Mouse (Mus musculus) embryonic facial prominence, embryonic 12.5 days (tissue): Measurements from ENCODE around the gene Acin1. TPM values are rescaled to one million over a fixed set of nuclear protein-coding genes. Genes with fewer than 3 reads are reported as not detected.

Experiments used
- ATAC-seq: fragments of 200-750 bp; cut with Nextera tagmentation; 2 replicates; pipeline ENCODE4 v1.8.0; 2017; ENCODE audit not compliant: insufficient number of reproducible peaks, insufficient read depth, low FRiP score, low TSS enrichment
- H3K27ac ChIP-seq: fragments of 300-500 bp; sonication (generic); 2 replicates; pipeline ENCODE4 v1.5.1; 2016; ENCODE audit warnings: mild to moderate bottlenecking
- H3K27me3 ChIP-seq: fragments of 300-500 bp; sonication (generic); 2 replicates; pipeline ENCODE4 v1.6.1; 2016; ENCODE audit warnings: mild to moderate bottlenecking, moderate library complexity
- H3K36me3 ChIP-seq: fragments of 300-500 bp; sonication (generic); 2 replicates; pipeline ENCODE4 v1.6.1; 2016; ENCODE audit warnings: mild to moderate bottlenecking
- H3K4me1 ChIP-seq: fragments of 300-500 bp; sonication (generic); 2 replicates; pipeline ENCODE4 v1.6.1; 2016
- H3K4me2 ChIP-seq: fragments of 300-500 bp; sonication (generic); replicated peaks from 2 replicates; pipeline ENCODE4 v1.6.1; 2016; ENCODE audit warnings: mild to moderate bottlenecking, moderate library complexity
- H3K4me3 ChIP-seq: fragments of 300-500 bp; sonication (generic); 2 replicates; pipeline ENCODE4 v1.5.1; 2016; ENCODE audit warnings: mild to moderate bottlenecking
- H3K9ac ChIP-seq: fragments of 300-500 bp; sonication (generic); 2 replicates; pipeline ENCODE4 v1.6.1; 2016; ENCODE audit warnings: mild to moderate bottlenecking, moderate library complexity
- H3K9me3 ChIP-seq: fragments of 300-500 bp; sonication (generic); 2 replicates; pipeline ENCODE4 v1.6.1; 2016; ENCODE audit warnings: mild to moderate bottlenecking, moderate library complexity
- WGBS: fragments of 180-500 bp; shearing (Covaris S2); methylation state at CpG from one replicate; pipeline ENCODE4 v1.1.7; 2016; 5-methylcytosine and 5-hydroxymethylcytosine counted together
- polyA plus RNA-seq: library from polyadenylated mRNA; unstranded; fragments of >200 nt; fragmentation: Nextera tagmentation; extraction: Ambion mirVana; gene quantifications from 2 replicates; pipeline ENCODE4 v1.2.1, GENCODE M21; 2016

Acin1 gene
- polyA plus RNA-seq = 150 and 157 TPM in 2 replicates

GRCm38 (mm10) chr14:54686522-54687143 is at the start of gene Acin1:
Gene Acin1 (minus strand): TSS chr14:54686931.
- peak within 1 kb of the TSS; percentile 93 for H3K9ac ChIP-seq
- H3K4me3 ChIP-seq = peak within 1 kb of the TSS; percentile 84
- peak; percentile 95 for ATAC-seq
- H3K36me3 ChIP-seq = peaks cover 29% of the 10 kb centered on the region
- H3K4me2 ChIP-seq = peak within 1 kb of the TSS; percentile 75
- peak within 1 kb of the TSS; percentile 96 for H3K27ac ChIP-seq
- WGBS = under 1% methylated on average over 44 of the region's 44 CpGs
- H3K27me3 ChIP-seq = no peaks in the 10 kb centered on the region
- H3K4me1 ChIP-seq = peaks cover 20% of the 10 kb centered on the region
- H3K9me3 ChIP-seq = no peaks in the 10 kb centered on the region

GRCm38 (mm10) chr14:54735221-54735620 is 48.5 kb upstream of the Acin1 start:
- Histone ChIP-seq H3K9me3 (no peaks in the 10 kb centered on the region), H3K4me3 (no peak overlapping the region), H3K36me3 (no peaks in the 10 kb centered on the region), H3K4me1 (no peaks in the 10 kb centered on the region), H3K27ac (no peak overlapping the region), H3K9ac (no peak overlapping the region), H3K4me2 (no peak overlapping the region), H3K27me3 (no peaks in the 10 kb centered on the region)
- ATAC-seq = no peak
- WGBS = 75% methylated on average over 4 of the region's 4 CpGs

GRCm38 (mm10) chr14:54734004-54734403 is 47.3 kb upstream of the Acin1 start:
- Histone ChIP-seq H3K4me1 (no peaks in the 10 kb centered on the region), H3K27ac (no peak overlapping the region), H3K9ac (no peak overlapping the region), H3K4me3 (no peak overlapping the region), H3K36me3 (no peaks in the 10 kb centered on the region), H3K9me3 (no peaks in the 10 kb centered on the region), H3K27me3 (no peaks in the 10 kb centered on the region), H3K4me2 (no peak overlapping the region)
- 78% methylated on average over 4 of the region's 4 CpGs for WGBS
- ATAC-seq = no peak

DNA sequence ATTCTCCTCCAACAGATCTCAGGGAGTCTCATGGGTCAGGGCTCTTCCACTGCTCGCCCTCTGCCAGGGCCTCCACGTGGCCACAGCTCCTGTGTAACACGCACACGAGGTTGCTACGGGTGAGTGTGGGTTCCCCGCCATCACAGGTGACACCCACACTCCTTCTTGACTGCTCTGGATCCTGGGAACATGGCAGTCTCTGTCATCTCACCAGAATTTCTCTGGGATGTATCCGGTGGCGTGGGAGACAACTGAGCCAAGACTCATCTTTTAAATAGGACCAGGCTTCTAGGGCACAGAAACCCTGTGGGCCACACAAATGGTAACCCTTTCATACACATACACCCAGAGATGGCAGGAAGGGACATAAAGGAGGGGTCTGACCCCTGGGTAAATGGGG is 45.5 kb upstream of the Acin1 start:
- no peaks in the 10 kb centered on the region for H3K9me3 ChIP-seq
- H3K4me1 ChIP-seq = no peaks in the 10 kb centered on the region
- H3K27me3 ChIP-seq = no peaks in the 10 kb centered on the region
- no peak overlapping the region for H3K4me2 ChIP-seq
- no peaks in the 10 kb centered on the region for H3K36me3 ChIP-seq
- no peak overlapping the region for H3K4me3 ChIP-seq
- H3K27ac ChIP-seq = no peak overlapping the region
- no peak overlapping the region for H3K9ac ChIP-seq
- 84% methylated on average over 8 of the region's 8 CpGs for WGBS
- ATAC-seq = no peak

DNA sequence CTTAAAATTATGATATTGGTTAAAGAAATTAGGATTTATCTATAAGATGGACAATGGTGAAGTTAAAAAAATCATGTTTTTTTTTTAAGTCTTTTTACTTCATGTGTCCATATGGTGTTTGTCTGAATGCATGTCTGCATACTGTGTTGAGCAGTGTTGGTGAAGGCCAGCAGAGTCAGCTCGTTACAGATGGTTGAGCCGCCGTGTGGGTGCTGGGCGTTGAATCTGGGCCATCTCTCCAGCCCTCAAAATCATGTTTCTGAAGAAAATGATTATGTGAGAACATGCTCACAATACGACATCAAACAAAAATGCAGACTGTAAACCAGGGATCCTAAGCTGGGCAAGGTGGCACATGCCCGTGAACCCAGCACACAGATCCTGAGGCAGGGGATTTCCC is 43.6 kb upstream of the Acin1 start:
- no peaks in the 10 kb centered on the region for H3K36me3 ChIP-seq
- no peak overlapping the region for H3K27ac ChIP-seq
- no peaks in the 10 kb centered on the region for H3K4me1 ChIP-seq
- H3K4me2 ChIP-seq = no peak overlapping the region
- no peak overlapping the region for H3K9ac ChIP-seq
- H3K27me3 ChIP-seq = no peaks in the 10 kb centered on the region
- H3K4me3 ChIP-seq = no peak overlapping the region
- ATAC-seq = no peak
- H3K9me3 ChIP-seq = no peaks in the 10 kb centered on the region
- 88% methylated on average over 6 of the region's 6 CpGs for WGBS

- Histone ChIP-seq H3K4me2 (no peak overlapping the region), H3K27me3 (no peaks in the 10 kb centered on the region), H3K9me3 (no peaks in the 10 kb centered on the region), H3K36me3 (no peaks in the 10 kb centered on the region), H3K4me3 (no peak overlapping the region), H3K9ac (no peak overlapping the region), H3K4me1 (no peaks in the 10 kb centered on the region), H3K27ac (no peak overlapping the region)
- WGBS = 69% methylated on average over 13 of the region's 13 CpGs
- ATAC-seq = no peak
Observed at GRCm38 (mm10) chr14:54728823-54729653, 42.3 kb upstream of the Acin1 start.

GRCm38 (mm10) chr14:54727565-54727964 is 40.8 kb upstream of the Acin1 start:
- 73% methylated on average over 5 of the region's 5 CpGs for WGBS
- H3K4me2 ChIP-seq = no peak overlapping the region
- no peaks in the 10 kb centered on the region for H3K36me3 ChIP-seq
- H3K9me3 ChIP-seq = no peaks in the 10 kb centered on the region
- no peak overlapping the region for H3K9ac ChIP-seq
- H3K4me3 ChIP-seq = no peak overlapping the region
- H3K27ac ChIP-seq = no peak overlapping the region
- no peaks in the 10 kb centered on the region for H3K4me1 ChIP-seq
- ATAC-seq = no peak
- H3K27me3 ChIP-seq = no peaks in the 10 kb centered on the region

DNA sequence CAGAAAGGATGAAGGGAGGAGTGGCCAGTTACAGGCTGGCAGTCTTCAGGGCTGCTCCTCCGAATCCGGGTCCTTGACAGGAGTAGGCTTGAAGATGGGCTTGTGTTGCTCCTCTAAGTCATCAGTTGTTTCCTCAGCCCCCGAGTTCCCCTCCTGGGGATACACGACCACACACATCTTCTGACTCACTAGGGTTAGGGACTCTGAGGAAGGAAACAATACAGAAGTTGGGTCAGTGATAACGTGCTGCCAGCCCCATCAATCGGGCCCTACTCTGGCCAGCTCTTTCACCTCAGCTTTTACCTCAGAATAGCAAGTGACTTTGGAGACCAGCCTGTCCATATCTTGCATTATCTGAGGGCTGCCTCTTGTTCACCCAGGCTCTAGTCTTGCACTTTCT is 37.3 kb upstream of the Acin1 start:
- Histone ChIP-seq H3K4me2 (no peak overlapping the region), H3K9ac (no peak overlapping the region), H3K27me3 (no peaks in the 10 kb centered on the region), H3K4me1 (no peaks in the 10 kb centered on the region), H3K27ac (no peak overlapping the region), H3K36me3 (no peaks in the 10 kb centered on the region), H3K9me3 (no peaks in the 10 kb centered on the region), H3K4me3 (no peak overlapping the region)
- no peak for ATAC-seq
- 83% methylated on average over 6 of the region's 6 CpGs for WGBS

DNA sequence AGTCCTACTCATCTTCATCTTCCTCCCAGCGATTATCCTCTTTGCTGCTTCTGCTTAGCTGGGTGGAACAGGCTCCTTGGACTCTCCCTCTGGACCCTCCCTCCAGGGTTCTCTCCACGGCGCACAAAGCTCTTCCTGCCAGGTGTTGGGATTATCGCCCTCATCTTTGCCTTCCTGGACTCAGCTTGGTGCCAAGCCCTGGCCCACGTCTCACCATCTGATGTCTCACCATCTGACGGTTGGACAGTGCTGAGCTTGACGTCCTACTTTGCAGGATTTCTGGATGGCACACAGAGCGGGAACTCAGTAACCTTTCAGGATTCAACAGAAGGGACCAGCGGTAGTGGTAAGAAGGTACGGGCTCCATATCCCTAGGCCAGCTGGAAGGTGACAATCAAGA is 35.0 kb upstream of the Acin1 start:
- no peak overlapping the region for H3K9ac ChIP-seq
- no peak overlapping the region for H3K27ac ChIP-seq
- ATAC-seq = no peak
- H3K4me2 ChIP-seq = no peak overlapping the region
- H3K27me3 ChIP-seq = no peaks in the 10 kb centered on the region
- H3K4me3 ChIP-seq = no peak overlapping the region
- no peaks in the 10 kb centered on the region for H3K36me3 ChIP-seq
- no peaks in the 10 kb centered on the region for H3K9me3 ChIP-seq
- H3K4me1 ChIP-seq = no peaks in the 10 kb centered on the region
- WGBS = 80% methylated on average over 10 of the region's 10 CpGs

GRCm38 (mm10) chr14:54720654-54721350 is 34.1 kb upstream of the Acin1 start:
- Histone ChIP-seq H3K27me3 (no peaks in the 10 kb centered on the region), H3K9ac (no peak overlapping the region), H3K4me3 (no peak overlapping the region), H3K4me1 (no peaks in the 10 kb centered on the region), H3K27ac (no peak overlapping the region), H3K36me3 (no peaks in the 10 kb centered on the region), H3K9me3 (no peaks in the 10 kb centered on the region), H3K4me2 (no peak overlapping the region)
- 84% methylated on average over 7 of the region's 7 CpGs for WGBS
- ATAC-seq = no peak

DNA sequence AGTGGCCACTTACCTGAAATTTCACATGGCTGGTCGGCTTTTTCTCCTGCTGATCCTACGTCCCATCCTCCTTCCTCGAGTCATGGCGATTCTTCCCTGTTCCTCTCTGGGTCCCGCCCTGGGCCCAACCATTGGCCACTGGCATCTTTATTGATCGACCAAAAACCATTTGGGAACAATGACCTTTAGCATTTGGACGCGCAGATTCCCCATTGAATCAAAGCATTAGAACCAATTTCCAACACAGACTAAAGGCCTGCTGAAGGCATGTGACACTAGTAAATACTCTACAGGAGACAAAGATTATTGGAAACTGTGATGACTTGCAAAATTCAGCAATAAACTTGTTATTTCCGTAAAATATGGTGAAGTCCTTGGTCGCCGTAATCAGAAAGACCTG is 33.3 kb upstream of the Acin1 start:
- no peak for ATAC-seq
- 90% methylated on average over 11 of the region's 11 CpGs for WGBS
- no peak overlapping the region for H3K9ac ChIP-seq

DNA sequence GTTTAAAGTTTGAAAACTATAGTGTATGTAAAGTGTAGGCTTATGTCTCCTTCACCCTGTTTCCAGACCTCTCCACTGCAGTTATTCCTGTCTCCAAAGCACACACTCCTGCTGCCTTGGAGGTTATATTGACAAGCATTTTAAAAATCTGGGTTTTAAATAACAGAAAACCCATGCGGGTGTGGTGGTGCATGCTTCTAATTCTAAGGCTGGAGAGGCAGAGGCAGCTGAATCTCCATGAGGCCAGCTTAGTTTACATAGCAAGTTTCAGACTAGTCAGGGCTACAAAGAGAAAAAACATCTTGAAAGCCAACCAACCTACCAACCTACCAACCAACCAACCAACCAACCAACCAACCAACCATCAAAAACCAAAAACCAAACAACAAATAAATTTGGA is 28.7 kb upstream of the Acin1 start:
- H3K4me1 ChIP-seq = 0 out of 2 replicates have a peak, but pooled peaks cover 5% of the 10 kb centered on the region
- no peak for ATAC-seq
- H3K4me3 ChIP-seq = no peak overlapping the region
- H3K9me3 ChIP-seq = no peaks in the 10 kb centered on the region
- no peak overlapping the region for H3K4me2 ChIP-seq
- whole genome bisulfite sequencing = 64% methylated on average over 1 of the region's 1 CpGs
- no peaks in the 10 kb centered on the region for H3K27me3 ChIP-seq
- H3K27ac ChIP-seq = no peak overlapping the region
- no peaks in the 10 kb centered on the region for H3K36me3 ChIP-seq
- no peak overlapping the region for H3K9ac ChIP-seq

More for the DNA sequence above, 33.3 kb upstream of the Acin1 start:
- H3K27ac ChIP-seq = no peak overlapping the region
- no peak overlapping the region for H3K4me2 ChIP-seq
- H3K4me1 ChIP-seq = no peaks in the 10 kb centered on the region
- no peak overlapping the region for H3K4me3 ChIP-seq
- H3K27me3 ChIP-seq = no peaks in the 10 kb centered on the region
- H3K36me3 ChIP-seq = no peaks in the 10 kb centered on the region
- no peaks in the 10 kb centered on the region for H3K9me3 ChIP-seq
